Mouse (Mus musculus) left cerebral cortex, adult 9 months (tissue): ENCODE results near the gene Tcf7l2.
A peak's percentile ranks its signal among the peaks of the same experiment; 100 is the strongest.

Source experiments
- DNase-seq, 2 experiments: peaks; one replicate each; pipeline ENCODE4 v3.0.0; 2022; ENCODE audit warnings: low spot score in 2 of 2

Gene Tcf7l2

GRCm38 (mm10) chr19:55756707-55757106, 15.1 kb downstream of the Tcf7l2 start:
- DNase-seq, result no peak

- DNase-seq, result no peak
Observed at GRCm38 (mm10) chr19:55757403-55757802, 15.8 kb downstream of the Tcf7l2 start.

- DNase-seq, result no peak
Observed at GRCm38 (mm10) chr19:55758158-55758557, 16.5 kb downstream of the Tcf7l2 start.

- no peak for DNase-seq
Observed at GRCm38 (mm10) chr19:55759006-55759405, 17.4 kb downstream of the Tcf7l2 start.

- DNase-seq, result no peak
Observed at GRCm38 (mm10) chr19:55761086-55761485, 19.5 kb downstream of the Tcf7l2 start.

- no peak for DNase-seq
Observed at GRCm38 (mm10) chr19:55762187-55762586, 20.6 kb downstream of the Tcf7l2 start.

GRCm38 (mm10) chr19:55765814-55766213, 24.2 kb downstream of the Tcf7l2 start:
- DNase-seq, result no peak

GRCm38 (mm10) chr19:55767104-55767503, 25.5 kb downstream of the Tcf7l2 start:
- no peak for DNase-seq

GRCm38 (mm10) chr19:55767579-55767978, 26.0 kb downstream of the Tcf7l2 start:
- DNase-seq, result no peak

- no peak for DNase-seq
Observed at GRCm38 (mm10) chr19:55768246-55768645, 26.6 kb downstream of the Tcf7l2 start.

- no peak for DNase-seq
Observed at GRCm38 (mm10) chr19:55768889-55769288, 27.3 kb downstream of the Tcf7l2 start.

- no peak for DNase-seq
Observed at GRCm38 (mm10) chr19:55774334-55774733, 32.7 kb downstream of the Tcf7l2 start.

- no peak for DNase-seq
Observed at GRCm38 (mm10) chr19:55774824-55775223, 33.2 kb downstream of the Tcf7l2 start.

- DNase-seq, result no peak
Observed at GRCm38 (mm10) chr19:55779871-55780270, 38.3 kb downstream of the Tcf7l2 start.

GRCm38 (mm10) chr19:55781087-55781486, 39.5 kb downstream of the Tcf7l2 start:
- DNase-seq, result no peak

GRCm38 (mm10) chr19:55781681-55782080, 40.1 kb downstream of the Tcf7l2 start:
- DNase-seq, result no peak

- DNase-seq, result no peak
Observed at GRCm38 (mm10) chr19:55784796-55785418, 43.3 kb downstream of the Tcf7l2 start.

- DNase-seq, result no peak
Observed at GRCm38 (mm10) chr19:55787420-55787819, 45.8 kb downstream of the Tcf7l2 start.

- DNase-seq, result peak; percentile 6 to 33
Observed at GRCm38 (mm10) chr19:55788285-55788904, 46.8 kb downstream of the Tcf7l2 start.

GRCm38 (mm10) chr19:55788905-55789295, 47.3 kb downstream of the Tcf7l2 start:
- DNase-seq, result no peak

- DNase-seq, result no peak
Observed at GRCm38 (mm10) chr19:55789838-55790237, 48.2 kb downstream of the Tcf7l2 start.

GRCm38 (mm10) chr19:55791293-55791692, 49.7 kb downstream of the Tcf7l2 start:
- DNase-seq, result no peak

GRCm38 (mm10) chr19:55791886-55792285, 50.3 kb downstream of the Tcf7l2 start:
- no peak for DNase-seq

- DNase-seq, result no peak
Observed at GRCm38 (mm10) chr19:55792571-55792970, 51.0 kb downstream of the Tcf7l2 start.
